29 mouse cellular contexts compared by ENCODE assay signal in genomic region chr3:144437871-144438398, GRCm38 (mm10).
DNase-seq lines count a peak whose midpoint lies in the region; ATAC-seq and TF ChIP-seq lines count a peak whose summit lies in the region.
"Had no signal": no experiment of that assay in that cellular context is flagged by ENCODE, and none has a peak within 500 bp of the region (broad histone marks: within the 10 kb centered on the region; RNA-seq: fewer than 3 reads in every experiment).

No protein-coding gene starts in this region.

- in situ Hi-C loops in ES-E14 (cut with MboI; ENCODE audit: low sequenced_read_pairs in 2 of 2, unreplicated experiment in 2 of 2): no loop called here

- H3K36me3 ChIP-seq in heart, embryonic 15.5 days: peaks cover 8% of the 10 kb centered on the region; the same call in 1 of the 2 replicates
- H3K36me3 ChIP-seq in liver, embryonic 15.5 days (replicated peaks): 0 out of 2 replicates have a peak, but pooled peaks cover 5% of the 10 kb centered on the region
- H3K36me3 ChIP-seq in ES-E14 (ENCODE audit: control insufficient read depth, insufficient read depth, low read length, poor library complexity, severe bottlenecking): peaks cover 3% of the 10 kb centered on the region; the same call in 1 of the 2 replicates

- H3K27me3 ChIP-seq in heart, embryonic 15.5 days: no peaks in the 10 kb centered on the region
- H3K27me3 ChIP-seq in liver, embryonic 15.5 days: no peaks in the 10 kb centered on the region
- H3K27me3 ChIP-seq: embryonic facial prominence, embryonic 13.5 days; forebrain, embryonic 12.5 days; forebrain, embryonic 15.5 days; heart, embryonic 13.5 days; hindbrain, embryonic 13.5 days; Patski had no signal

- no peak overlapping the region for H3K4me3 ChIP-seq in heart, embryonic 15.5 days
- no peak overlapping the region for H3K4me3 ChIP-seq in liver, embryonic 15.5 days (replicated peaks)
- no peak overlapping the region for H3K4me3 ChIP-seq in ES-E14 (ENCODE audit: insufficient read depth in 1 of 2, low read depth in 1 of 2, low read length in 2 of 2, poor library complexity in 1 of 2, severe bottlenecking in 1 of 2)
- H3K4me3 ChIP-seq: embryonic facial prominence, embryonic 10.5 days; embryonic facial prominence, embryonic 13.5 days; erythroblast, embryonic 14.5 days; forebrain, embryonic 12.5 days; forebrain, embryonic 15.5 days; gastrocnemius, adult 2 months; heart, adult 2 months; heart, embryonic 13.5 days; hindbrain, embryonic 10.5 days; hindbrain, embryonic 13.5 days had no signal

- DNase-seq in frontal cortex, postnatal 25 days (ENCODE audit: low spot score in 2 of 2): no peak
- no peak for DNase-seq in heart, adult 9 months (ENCODE audit: low spot score in 2 of 2)
- DNase-seq in liver: no peak
- DNase-seq in ES-E14 (ENCODE audit: low read depth, low spot score): no peak
- DNase-seq in testis, postnatal 10 days (ENCODE audit: low spot score): no peak
- DNase-seq: adrenal gland, postnatal 14 days; cerebellum, adult 11-12 months; cerebellum, adult 8-10 months; cerebellum, postnatal 10 days; cerebellum, postnatal 36 days; embryo, embryonic 11 days; gastrocnemius, adult 2 months; gastrocnemius, postnatal 14 days; heart, adult 2 months; heart, postnatal 36 days had no signal

- H3K27ac ChIP-seq in heart, embryonic 15.5 days: no peak overlapping the region
- no peak overlapping the region for H3K27ac ChIP-seq in liver, embryonic 15.5 days (replicated peaks)
- H3K27ac ChIP-seq in ES-E14 (ENCODE audit: insufficient read depth, low read depth, low read length, poor library complexity, severe bottlenecking): no peak overlapping the region
- H3K27ac ChIP-seq: embryonic facial prominence, embryonic 10.5 days; embryonic facial prominence, embryonic 13.5 days; forebrain, embryonic 12.5 days; forebrain, embryonic 15.5 days; gastrocnemius, adult 2 months; heart, adult 2 months; heart, embryonic 13.5 days; hindbrain, embryonic 10.5 days; hindbrain, embryonic 13.5 days had no signal

- no peaks in the 10 kb centered on the region for H3K4me1 ChIP-seq in heart, embryonic 15.5 days (replicated peaks)
- H3K4me1 ChIP-seq in liver, embryonic 15.5 days (replicated peaks): no peaks in the 10 kb centered on the region
- H3K4me1 ChIP-seq in ES-E14 (ENCODE audit: control insufficient read depth in 2 of 2, insufficient read depth in 2 of 2, low read length in 2 of 2, poor library complexity in 1 of 2): peaks cover 5 to 9% of the 10 kb centered on the region in 2 experiments; a peak in 3 of 4 replicates
- H3K4me1 ChIP-seq: embryonic facial prominence, embryonic 10.5 days; forebrain, embryonic 12.5 days; forebrain, embryonic 15.5 days; hindbrain, embryonic 10.5 days; hindbrain, embryonic 13.5 days had no signal

- H3K9me3 ChIP-seq in heart, embryonic 15.5 days (replicated peaks): no peaks in the 10 kb centered on the region
- H3K9me3 ChIP-seq in liver, embryonic 15.5 days (replicated peaks): no peaks in the 10 kb centered on the region
- no peaks in the 10 kb centered on the region for H3K9me3 ChIP-seq in ES-E14 (ENCODE audit: control insufficient read depth, insufficient read depth, low read depth, low read length)
- H3K9me3 ChIP-seq: embryonic facial prominence, embryonic 10.5 days; embryonic facial prominence, embryonic 13.5 days; forebrain, embryonic 12.5 days; forebrain, embryonic 15.5 days; G1E; heart, embryonic 13.5 days; hindbrain, embryonic 10.5 days; hindbrain, embryonic 13.5 days had no signal

- H3K4me2 ChIP-seq in heart, embryonic 15.5 days: no peak overlapping the region
- H3K4me2 ChIP-seq in liver, embryonic 15.5 days: no peak overlapping the region
- H3K4me2 ChIP-seq: embryonic facial prominence, embryonic 13.5 days; forebrain, embryonic 12.5 days; forebrain, embryonic 15.5 days; heart, embryonic 13.5 days; hindbrain, embryonic 13.5 days had no signal

- 88% methylated on average over 14 of the region's 14 CpGs for WGBS in heart, embryonic 15.5 days
- WGBS in liver, embryonic 15.5 days (ENCODE audit: insufficient replicate concordance): 74% methylated on average over 14 of the region's 14 CpGs

- peak; percentile 21; the same call in 1 of the 2 replicates for ATAC-seq in frontal cortex, adult (ENCODE audit: low TSS enrichment)
- 0 out of 2 replicates have a peak, but pooled peaks have one; percentile 22 for ATAC-seq in heart, embryonic 15.5 days (replicated peaks; ENCODE audit: insufficient number of reproducible peaks, insufficient read depth, low FRiP score, low read depth)
- ATAC-seq in liver, embryonic 15.5 days (ENCODE audit: insufficient read depth): 0 out of 2 replicates have a peak, but pooled peaks have one; percentile 28
- ATAC-seq: forebrain, embryonic 15.5 days; intestine, postnatal 0 days; Patski had no signal

- H3K9ac ChIP-seq in heart, embryonic 15.5 days: no peak overlapping the region
- no peak overlapping the region for H3K9ac ChIP-seq in liver, embryonic 15.5 days
- H3K9ac ChIP-seq in ES-E14 (ENCODE audit: insufficient read depth, low read depth, low read length, poor library complexity, severe bottlenecking): peak overlapping the region; percentile 31; the same call in 1 of the 2 replicates
- H3K9ac ChIP-seq: embryonic facial prominence, embryonic 13.5 days; forebrain, embryonic 12.5 days; forebrain, embryonic 15.5 days; heart, embryonic 13.5 days; hindbrain, embryonic 13.5 days had no signal

TF ChIP-seq in ES-E14, 5 proteins besides CTCF, POLR2A, EP300 and RAD21:
- TF ChIP-seq CHD2 (IDR thresholded peaks at IDR 0.05; ENCODE audit: low read depth, low read length) (no peak), ZC3H11A (IDR thresholded peaks at IDR 0.05; ENCODE audit: borderline replicate concordance, low read depth, low read length) (no peak), ZNF384 (IDR thresholded peaks at IDR 0.05; ENCODE audit: low read depth, low read length) (no peak), HCFC1 (IDR thresholded peaks at IDR 0.05; ENCODE audit: borderline replicate concordance, insufficient read depth, low read length) (no peak), MAFK (IDR thresholded peaks at IDR 0.05; ENCODE audit: insufficient read depth, low read depth, low read length) (no peak)
